Mouse (Mus musculus) stomach, embryonic 16.5 days (tissue): ENCODE measurements around the gene Prune2. TPM values are rescaled to one million over a fixed set of nuclear protein-coding genes. Genes with fewer than 3 reads are reported as not detected.
A peak's percentile ranks its signal among the peaks of the same experiment; 100 is the strongest.

ENCODE experiments used
- ATAC-seq: fragments of 200-750 bp; cut with Nextera tagmentation; 2 replicates; pipeline ENCODE4 v1.8.0; 2017; ENCODE audit warnings: moderate number of reproducible peaks, moderate TSS enrichment; ENCODE audit not compliant: insufficient read depth, low FRiP score
- H3K27ac ChIP-seq: fragments of 300-500 bp; sonication (generic); 2 replicates; pipeline ENCODE4 v1.5.1; 2014; ENCODE audit warnings: low read length
- H3K27me3 ChIP-seq: fragments of 300-500 bp; sonication (generic); 2 replicates; pipeline ENCODE4 v1.6.1; 2014; ENCODE audit warnings: low read length, control low read depth, mixed read lengths; ENCODE audit not compliant: control insufficient read depth, insufficient read depth
- H3K36me3 ChIP-seq: fragments of 300-500 bp; sonication (generic); 2 replicates; pipeline ENCODE4 v1.6.1; 2014; ENCODE audit warnings: low read length; ENCODE audit not compliant: control insufficient read depth, insufficient read depth
- H3K4me1 ChIP-seq: fragments of 300-500 bp; sonication (generic); 2 replicates; pipeline ENCODE4 v1.6.1; 2014; ENCODE audit warnings: low read length, control low read depth, mixed read lengths; ENCODE audit not compliant: control insufficient read depth, insufficient read depth
- H3K4me2 ChIP-seq: fragments of 300-500 bp; sonication (generic); 2 replicates; pipeline ENCODE4 v1.6.1; 2014; ENCODE audit warnings: low read depth, low read length, mixed read lengths
- H3K4me3 ChIP-seq: fragments of 300-500 bp; sonication (generic); replicated peaks from 2 replicates; pipeline ENCODE4 v1.5.1; 2014; ENCODE audit warnings: mild to moderate bottlenecking, low read length
- H3K9ac ChIP-seq: fragments of 300-500 bp; sonication (generic); 2 replicates; pipeline ENCODE4 v1.6.1; 2014; ENCODE audit warnings: low read length
- H3K9me3 ChIP-seq: fragments of 300-500 bp; sonication (generic); replicated peaks from 2 replicates; pipeline ENCODE4 v1.6.1; 2016; ENCODE audit warnings: low read length, control low read depth; ENCODE audit not compliant: control insufficient read depth
- WGBS: fragments of 180-500 bp; shearing (Covaris S2); extraction: QIAGEN DNeasy Blood & Tissue Kit; methylation state at CpG from one replicate; pipeline ENCODE4 v1.1.7; 2014; 5-methylcytosine and 5-hydroxymethylcytosine counted together
- polyA plus RNA-seq: library from polyadenylated mRNA; unstranded; fragments of >200 nt; fragmentation: Nextera tagmentation; extraction: Ambion mirVana; gene quantifications from 2 replicates; pipeline ENCODE4 v1.2.1, GENCODE M21; 2015

The Prune2 gene
- polyA plus RNA-seq, 1 experiment from 2014 or later: 2.9 TPM

- H3K9ac ChIP-seq: no peak overlapping the region
- H3K27me3 ChIP-seq: no peaks in the 10 kb centered on the region
- 77% methylated on average over 4 of the region's 4 CpGs for WGBS
- H3K4me3 ChIP-seq: no peak overlapping the region
- no peak overlapping the region for H3K4me2 ChIP-seq
- H3K27ac ChIP-seq: no peak overlapping the region
- no peaks in the 10 kb centered on the region for H3K4me1 ChIP-seq
- ATAC-seq: no peak
- H3K9me3 ChIP-seq: no peaks in the 10 kb centered on the region
- H3K36me3 ChIP-seq: no peaks in the 10 kb centered on the region
Measured at GRCm38 (mm10) chr19:17223801-17224200, 267.9 kb downstream of the Prune2 start.

GRCm38 (mm10) chr19:17225570-17226083 lies 269.7 kb downstream of the Prune2 start:
- Histone ChIP-seq H3K27ac (no peak overlapping the region), H3K36me3 (no peaks in the 10 kb centered on the region), H3K4me2 (no peak overlapping the region), H3K27me3 (no peaks in the 10 kb centered on the region), H3K9me3 (no peaks in the 10 kb centered on the region), H3K4me1 (no peaks in the 10 kb centered on the region), H3K9ac (no peak overlapping the region), H3K4me3 (no peak overlapping the region)
- ATAC-seq: no peak
- WGBS: 69% methylated on average over 5 of the region's 5 CpGs

- Histone ChIP-seq H3K27me3 (no peaks in the 10 kb centered on the region), H3K27ac (no peak overlapping the region), H3K4me2 (no peak overlapping the region), H3K4me1 (no peaks in the 10 kb centered on the region), H3K9ac (no peak overlapping the region), H3K9me3 (no peaks in the 10 kb centered on the region), H3K36me3 (no peaks in the 10 kb centered on the region), H3K4me3 (no peak overlapping the region)
- no peak for ATAC-seq
- 81% methylated on average over 8 of the region's 8 CpGs for WGBS
Measured at GRCm38 (mm10) chr19:17226096-17226495, 270.2 kb downstream of the Prune2 start.

- H3K9ac ChIP-seq: no peak overlapping the region
- no peaks in the 10 kb centered on the region for H3K36me3 ChIP-seq
- no peaks in the 10 kb centered on the region for H3K27me3 ChIP-seq
- 51% methylated on average over 1 of the region's 1 CpGs for WGBS
- no peak overlapping the region for H3K4me2 ChIP-seq
- H3K4me1 ChIP-seq: no peaks in the 10 kb centered on the region
- H3K4me3 ChIP-seq: no peak overlapping the region
- no peak overlapping the region for H3K27ac ChIP-seq
- peak; percentile 21; the same call in 1 of the 2 replicates for ATAC-seq
- no peaks in the 10 kb centered on the region for H3K9me3 ChIP-seq
Measured at GRCm38 (mm10) chr19:17230013-17230412, 274.1 kb downstream of the Prune2 start.

GRCm38 (mm10) chr19:17238471-17238870 lies 282.6 kb downstream of the Prune2 start:
- Histone ChIP-seq H3K4me2 (no peak overlapping the region), H3K36me3 (no peaks in the 10 kb centered on the region), H3K9me3 (no peaks in the 10 kb centered on the region), H3K9ac (no peak overlapping the region), H3K4me3 (no peak overlapping the region), H3K27ac (no peak overlapping the region), H3K4me1 (no peaks in the 10 kb centered on the region), H3K27me3 (no peaks in the 10 kb centered on the region)
- ATAC-seq: no peak
- WGBS: 77% methylated on average over 3 of the region's 3 CpGs

GRCm38 (mm10) chr19:17240170-17241077 lies 284.5 kb downstream of the Prune2 start:
- Histone ChIP-seq H3K4me2 (no peak overlapping the region), H3K27me3 (no peaks in the 10 kb centered on the region), H3K27ac (no peak overlapping the region), H3K4me1 (no peaks in the 10 kb centered on the region), H3K9ac (no peak overlapping the region), H3K9me3 (no peaks in the 10 kb centered on the region), H3K36me3 (no peaks in the 10 kb centered on the region), H3K4me3 (no peak overlapping the region)
- WGBS: 85% methylated on average over 7 of the region's 7 CpGs
- no peak for ATAC-seq

GRCm38 (mm10) chr19:17241206-17241605 lies 285.3 kb downstream of the Prune2 start:
- Histone ChIP-seq H3K27ac (no peak overlapping the region), H3K4me1 (no peaks in the 10 kb centered on the region), H3K4me3 (no peak overlapping the region), H3K27me3 (no peaks in the 10 kb centered on the region), H3K4me2 (no peak overlapping the region), H3K9me3 (no peaks in the 10 kb centered on the region), H3K9ac (no peak overlapping the region), H3K36me3 (no peaks in the 10 kb centered on the region)
- no peak for ATAC-seq
- 88% methylated on average over 1 of the region's 1 CpGs for WGBS

- no peak overlapping the region for H3K4me3 ChIP-seq
- H3K4me2 ChIP-seq: no peak overlapping the region
- H3K36me3 ChIP-seq: no peaks in the 10 kb centered on the region
- H3K9me3 ChIP-seq: no peaks in the 10 kb centered on the region
- no peak for ATAC-seq
- no peak overlapping the region for H3K9ac ChIP-seq
- WGBS: 52% methylated on average over 5 of the region's 5 CpGs
- H3K4me1 ChIP-seq: no peaks in the 10 kb centered on the region
- H3K27ac ChIP-seq: no peak overlapping the region
- no peaks in the 10 kb centered on the region for H3K27me3 ChIP-seq
Measured at GRCm38 (mm10) chr19:17242962-17243361, 287.0 kb downstream of the Prune2 start.

GRCm38 (mm10) chr19:17244544-17244943 lies 288.6 kb downstream of the Prune2 start:
- Histone ChIP-seq H3K4me1 (no peaks in the 10 kb centered on the region), H3K4me3 (no peak overlapping the region), H3K36me3 (no peaks in the 10 kb centered on the region), H3K27ac (no peak overlapping the region), H3K9me3 (no peaks in the 10 kb centered on the region), H3K9ac (no peak overlapping the region), H3K27me3 (no peaks in the 10 kb centered on the region), H3K4me2 (no peak overlapping the region)
- 77% methylated on average over 7 of the region's 7 CpGs for WGBS
- no peak for ATAC-seq
